Mouse (Mus musculus) heart, adult 2 months (tissue): ENCODE measurements around the gene Phc3. TPM values are rescaled to one million over a fixed set of nuclear protein-coding genes. Genes with fewer than 3 reads are reported as not detected.

ENCODE experiments used
- DNase-seq, 2 experiments: peaks; one replicate each; pipeline ENCODE4 v3.0.0; 2021
- H3K27ac ChIP-seq: fragments of 200-600 bp; 2 replicates; pipeline ENCODE4 v1.8.1; 2022
- H3K27me3 ChIP-seq: fragments of 200-500 bp; 2 replicates; pipeline ENCODE4 v1.6.1; 2012; ENCODE audit warnings: mild to moderate bottlenecking, low read length, inconsistent platforms, mixed read lengths; ENCODE audit not compliant: control insufficient read depth, insufficient read depth
- H3K36me3 ChIP-seq: fragments of 200-500 bp; 2 replicates; pipeline ENCODE4 v1.6.1; 2012; ENCODE audit warnings: low read length, inconsistent platforms; ENCODE audit not compliant: control insufficient read depth, insufficient read depth
- H3K4me1 ChIP-seq: fragments of 200-500 bp; 2 replicates; pipeline ENCODE4 v1.6.1; 2011; ENCODE audit warnings: low read length; ENCODE audit not compliant: control insufficient read depth, insufficient read depth
- H3K4me3 ChIP-seq: fragments of 200-600 bp; 2 replicates; pipeline ENCODE4 v1.8.1; 2022
- H3K79me2 ChIP-seq: fragments of 200-500 bp; replicated peaks from 2 replicates; pipeline ENCODE4 v1.6.1; 2012; ENCODE audit warnings: mild to moderate bottlenecking, inconsistent platforms, low read length, moderate library complexity, mixed read lengths; ENCODE audit not compliant: control insufficient read depth, insufficient read depth
- H3K9ac ChIP-seq: fragments of 200-500 bp; 2 replicates; pipeline ENCODE4 v1.6.1; 2012; ENCODE audit warnings: low read depth, mild to moderate bottlenecking, control low read depth, inconsistent platforms, low read length, mixed read lengths
- CTCF ChIP-seq: fragments of 200-600 bp; IDR thresholded peaks from 2 replicates; pipeline ENCODE4 v1.8.1; 2022; ENCODE audit warnings: antibody characterized with exemption, mild to moderate bottlenecking, moderate library complexity
- EP300 ChIP-seq: fragments of 200-500 bp; IDR thresholded peaks from 2 replicates; pipeline ENCODE4 v1.6.1; 2011; ENCODE audit warnings: low read depth, low read length, control low read depth; ENCODE audit not compliant: insufficient read depth
- POLR2A ChIP-seq: fragments of 200-500 bp; IDR thresholded peaks from 2 replicates; pipeline ENCODE4 v1.6.1; 2011; ENCODE audit warnings: mild to moderate bottlenecking, low read depth, low read length, control low read depth; ENCODE audit not compliant: insufficient read depth
- WGBS: fragments of 180-500 bp; shearing (Covaris S2); methylation state at CpG from one replicate; pipeline ENCODE4 v1.1.7; 2018; 5-methylcytosine and 5-hydroxymethylcytosine counted together
- intact Hi-C: fragments of 180-260 bp; cut with DNase I; formaldehyde crosslinking; loops from one replicate; pipeline ENCODE4 v1.15.1; 2025
- polyA plus RNA-seq: library from polyadenylated mRNA; depleted of rRNA; stranded (reverse); fragments of >200 nt; gene quantifications from 2 replicates; pipeline ENCODE4 v1.2.3, GENCODE M21; 2012
- total RNA-seq, 2 experiments: library from RNA; stranded (reverse); gene quantifications; 2 replicates each; pipeline ENCODE4 v1.2.3; 2021

Gene Phc3
- total and polyA plus RNA-seq, 3 experiments: 13.4 to 17.0 (median 14.8) TPM

DNA sequence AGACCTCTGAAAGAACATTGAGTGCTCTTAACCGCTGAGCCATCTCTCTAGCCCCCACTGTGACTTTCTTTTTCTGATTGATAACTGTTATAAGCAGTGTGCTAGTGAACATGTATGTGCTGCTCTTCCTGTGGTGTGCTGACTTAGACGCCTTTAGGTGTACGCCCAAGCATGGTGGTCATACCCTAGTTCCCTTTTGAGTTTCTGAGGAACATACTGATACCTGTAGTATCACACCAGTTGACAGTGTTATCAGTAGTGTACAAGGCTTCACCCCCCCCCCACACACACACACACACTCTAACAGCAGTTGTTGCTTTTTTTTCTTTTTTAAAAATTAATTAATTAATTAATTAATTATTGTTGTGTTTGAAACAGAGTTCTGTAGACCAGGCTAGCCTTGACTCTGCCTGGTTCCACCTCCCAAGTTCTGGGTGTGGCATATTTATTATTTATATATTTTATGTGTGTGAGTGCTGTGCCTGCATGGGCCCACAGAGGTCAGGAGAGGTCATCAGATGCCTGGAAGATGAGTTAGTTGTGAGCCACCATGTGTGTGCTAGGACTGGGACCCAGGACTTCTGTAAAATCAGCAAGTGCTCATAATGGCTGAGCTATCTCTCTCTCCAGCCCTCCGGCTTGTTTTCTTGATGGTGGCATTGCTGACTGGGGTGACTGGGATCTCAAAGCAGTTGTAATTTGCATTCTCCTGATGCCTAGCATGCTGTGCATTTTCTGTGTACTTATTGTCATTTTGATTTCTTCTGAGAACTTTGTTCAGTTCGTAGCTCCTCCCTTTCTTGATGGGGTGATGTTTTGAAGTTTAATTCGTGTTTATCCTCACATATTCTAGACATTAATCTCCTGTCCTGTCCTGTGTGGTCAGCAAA, 35.4 kb upstream of the Phc3 start:
- Histone ChIP-seq H3K4me3 (no peak overlapping the region), H3K9ac (no peak overlapping the region), H3K79me2 (peaks cover 12% of the 10 kb centered on the region), H3K27ac (no peak overlapping the region), H3K4me1 (peaks cover 4% of the 10 kb centered on the region), H3K27me3 (no peaks in the 10 kb centered on the region), H3K36me3 (no peaks in the 10 kb centered on the region)
- DNase-seq: no peak
- WGBS: 84% methylated on average over 6 of the region's 6 CpGs
- intact Hi-C loops: no loop called here
- TF ChIP-seq CTCF (no peak), EP300 (no peak), POLR2A (no peak)

DNA sequence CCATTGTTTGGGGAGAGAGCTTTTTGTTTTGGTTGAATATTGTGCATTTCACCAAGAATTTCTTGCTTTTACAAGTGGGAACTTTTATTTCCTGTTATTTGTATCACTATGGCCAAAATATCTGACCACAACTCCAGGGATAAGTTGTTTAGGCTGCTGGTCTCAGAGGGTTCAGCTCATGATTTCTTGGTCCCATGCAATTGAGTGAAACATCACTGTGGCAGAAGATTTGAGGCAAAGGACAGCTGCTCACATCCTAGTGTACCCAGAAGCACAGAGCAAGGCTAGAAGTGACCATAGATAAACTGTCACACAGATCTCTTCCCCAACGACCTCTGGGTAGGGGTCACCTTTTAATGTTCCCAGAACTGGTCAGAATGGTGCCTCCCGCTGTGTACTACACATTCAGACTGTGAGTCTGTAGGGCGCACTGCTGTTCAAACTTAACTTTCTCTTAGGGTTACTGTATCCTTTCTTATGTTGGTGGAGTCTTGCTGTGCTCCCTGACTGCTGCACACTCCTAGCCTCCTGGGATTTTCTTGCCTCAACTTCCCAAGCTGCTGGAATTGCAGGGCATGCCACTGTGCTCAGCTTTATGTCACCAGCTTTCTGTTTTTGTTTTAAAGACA, 31.9 kb upstream of the Phc3 start:
- 68% methylated on average over 3 of the region's 3 CpGs for WGBS
- Histone ChIP-seq H3K36me3 (peaks cover 2% of the 10 kb centered on the region; the same call in 1 of the 2 replicates), H3K4me1 (peaks cover 4% of the 10 kb centered on the region), H3K9ac (no peak overlapping the region), H3K27ac (no peak overlapping the region), H3K27me3 (no peaks in the 10 kb centered on the region), H3K4me3 (no peak overlapping the region), H3K79me2 (peaks cover 8% of the 10 kb centered on the region)
- no peak for TF ChIP-seq POLR2A
- no peak for TF ChIP-seq EP300
- no peak for TF ChIP-seq CTCF
- DNase-seq: no peak
- intact Hi-C loops: no loop called here

DNA sequence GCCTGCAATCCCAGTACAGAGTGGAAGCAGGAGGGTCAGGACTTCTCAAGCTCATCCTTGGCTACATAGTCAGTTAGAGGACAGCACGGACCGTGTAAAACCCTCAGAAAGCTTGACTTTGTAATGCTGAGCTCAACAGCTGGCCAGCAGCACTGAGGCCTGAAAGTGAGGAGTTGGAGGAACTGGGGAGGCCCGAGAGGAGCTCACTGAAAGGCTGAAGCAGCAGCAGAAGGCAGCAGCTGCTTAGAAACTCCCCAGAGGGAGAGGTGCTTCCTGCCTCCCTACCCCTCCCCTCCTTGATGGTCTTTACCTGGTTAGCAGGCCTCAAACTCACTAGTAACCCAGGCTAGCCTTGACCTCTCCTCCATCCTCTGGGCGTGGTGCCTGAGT, 30.8 kb upstream of the Phc3 start:
- peak overlapping the region; percentile 8; the same call in 1 of the 2 replicates for H3K27ac ChIP-seq
- TF ChIP-seq POLR2A: no peak
- no peak for TF ChIP-seq EP300
- TF ChIP-seq CTCF: no peak
- intact Hi-C loops: no loop called here
- H3K4me3 ChIP-seq: no peak overlapping the region
- peaks cover 4% of the 10 kb centered on the region for H3K4me1 ChIP-seq
- H3K9ac ChIP-seq: no peak overlapping the region
- WGBS: 26% methylated on average over 4 of the region's 4 CpGs
- peaks cover 8% of the 10 kb centered on the region for H3K79me2 ChIP-seq
- H3K27me3 ChIP-seq: no peaks in the 10 kb centered on the region
- DNase-seq: peak; percentile 37 to 44
- peaks cover 2% of the 10 kb centered on the region; the same call in 1 of the 2 replicates for H3K36me3 ChIP-seq

DNA sequence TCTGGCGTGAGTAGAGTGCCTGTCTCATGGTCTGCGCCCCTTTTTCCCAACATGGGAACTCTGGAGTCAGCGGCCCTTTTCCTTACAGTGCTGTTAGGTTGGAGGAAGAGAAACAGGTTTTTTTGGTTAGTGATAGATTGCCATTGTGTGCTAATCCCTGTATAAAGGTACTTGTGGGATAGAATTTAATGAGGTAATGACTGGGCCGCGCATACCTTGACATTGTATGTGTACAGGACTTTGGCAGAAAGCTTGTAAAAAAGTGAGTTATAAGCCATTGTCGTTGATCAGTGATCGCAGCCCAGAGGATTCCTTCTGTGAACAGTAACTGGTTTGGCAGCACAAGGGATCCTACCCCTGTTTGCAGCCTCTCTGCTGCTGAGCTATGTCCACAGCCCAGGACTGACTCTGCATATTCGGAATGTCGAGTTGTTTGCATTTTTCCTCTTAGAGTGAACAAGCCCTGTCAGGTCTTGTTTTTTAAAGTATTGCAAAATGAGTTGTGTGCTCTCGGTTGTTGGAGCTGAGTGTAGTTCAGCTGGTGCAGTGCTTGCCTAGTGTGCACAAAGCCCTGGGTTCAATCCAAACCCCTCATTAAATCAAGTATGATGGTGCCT, 30.3 kb upstream of the Phc3 start:
- DNase-seq: no peak
- Histone ChIP-seq H3K36me3 (peaks cover 2% of the 10 kb centered on the region; the same call in 1 of the 2 replicates), H3K4me1 (peaks cover 4% of the 10 kb centered on the region), H3K27ac (peak overlapping the region; percentile 8; the same call in 1 of the 2 replicates), H3K27me3 (no peaks in the 10 kb centered on the region), H3K4me3 (no peak overlapping the region), H3K79me2 (peaks cover 8% of the 10 kb centered on the region), H3K9ac (no peak overlapping the region)
- no peak for TF ChIP-seq POLR2A
- TF ChIP-seq EP300: no peak
- WGBS: 71% methylated on average over 10 of the region's 10 CpGs
- intact Hi-C loops: loop anchor here (5.0 kb wide), 1 partner anchor 58 kb away; no protein-coding TSS in a partner anchor

DNA sequence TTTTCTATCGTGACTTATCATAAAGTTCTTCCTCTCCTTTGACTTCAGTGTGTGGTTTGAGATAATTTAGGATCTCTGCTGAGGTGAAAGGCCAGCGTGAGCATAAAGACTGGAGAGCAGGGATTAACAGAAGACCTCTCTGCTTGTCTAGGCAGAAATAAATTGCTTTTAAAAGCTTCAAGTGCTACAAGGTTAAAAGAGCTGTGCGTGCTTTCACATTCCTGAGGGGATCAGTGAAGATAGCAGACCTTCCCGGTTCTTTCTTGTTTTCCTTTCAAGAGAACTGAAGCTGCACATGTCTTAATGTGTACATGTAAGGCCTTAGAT, 27.4 kb upstream of the Phc3 start:
- Histone ChIP-seq H3K27me3 (no peaks in the 10 kb centered on the region), H3K4me1 (peaks cover 4% of the 10 kb centered on the region), H3K9ac (peak overlapping the region; percentile 89; the same call in 1 of the 2 replicates), H3K27ac (peak overlapping the region; percentile 98; the same call in 1 of the 2 replicates), H3K36me3 (peaks cover 2% of the 10 kb centered on the region; the same call in 1 of the 2 replicates), H3K79me2 (peaks cover 2% of the 10 kb centered on the region; the same call in 1 of the 2 replicates), H3K4me3 (peak overlapping the region; percentile 82)
- intact Hi-C loops: loop anchor here (5.0 kb wide), 1 partner anchor 61 kb away; no protein-coding TSS in a partner anchor
- no peak for TF ChIP-seq POLR2A
- TF ChIP-seq CTCF: no peak
- no peak for TF ChIP-seq EP300
- WGBS: 17% methylated on average over 4 of the region's 4 CpGs
- DNase-seq: no peak
